Mouse (Mus musculus) liver, embryonic 13.5 days (tissue): ENCODE measurements around the gene Slf2. TPM values are rescaled to one million over a fixed set of nuclear protein-coding genes. Genes with fewer than 3 reads are reported as not detected.

Experiments used
- polyA plus RNA-seq: library from polyadenylated mRNA; unstranded; fragments of >200 nt; fragmentation: Nextera tagmentation; extraction: Ambion mirVana; gene quantifications from 2 replicates; pipeline ENCODE4 v1.2.1, GENCODE M21; 2015

The Slf2 gene
- polyA plus RNA-seq, 1 experiment from 2014 or later = 12.6 TPM

Other genes with a start within 250 kb of the Slf2 start
- gene Pax2, start 175.1 kb upstream of the Slf2 start, polyA plus RNA-seq = not detected in 2 replicates
- gene Sema4g, start 58.0 kb downstream of the Slf2 start, polyA plus RNA-seq = 2.2 and 2.5 TPM in 2 replicates
- gene Twnk, start 74.5 kb downstream of the Slf2 start, polyA plus RNA-seq = 13.2 and 14.3 TPM in 2 replicates
- 40.2 and 42.4 TPM in 2 replicates for gene Mrpl43, start 75.3 kb downstream of the Slf2 start, polyA plus RNA-seq
- gene Lzts2, start 83.3 kb downstream of the Slf2 start, polyA plus RNA-seq = 6.9 and 8.3 TPM in 2 replicates
- not detected in 2 replicates for gene Pdzd7, start 114.6 kb downstream of the Slf2 start, polyA plus RNA-seq
- gene Sfxn3, start 116.4 kb downstream of the Slf2 start, polyA plus RNA-seq = 2.4 and 2.9 TPM in 2 replicates
- 0.25 and 0.29 TPM in 2 replicates for gene Kazald1, start 144.1 kb downstream of the Slf2 start, polyA plus RNA-seq
- gene Tlx1, start 219.5 kb downstream of the Slf2 start, polyA plus RNA-seq = not detected in 2 replicates